Mouse (Mus musculus): ENCODE measurements around the gene 1700018F24Rik. TPM values are rescaled to one million over a fixed set of nuclear protein-coding genes. Genes with fewer than 3 reads are reported as not detected.
"Not testable (repeated sequence)": the region's sequence is repeated elsewhere in the genome, so short reads cannot be mapped to it uniquely, and the experiment has no call there.

1700018F24Rik gene
- polyA plus RNA-seq, 1 experiment from 2014 or later, result not detected

- not testable (repeated sequence) for H3K9me3 ChIP-seq (ENCODE audit: control insufficient read depth, low read length); H3K36me3 ChIP-seq (ENCODE audit: control insufficient read depth, insufficient read depth, low read length); H3K27ac ChIP-seq (ENCODE audit: low read depth); H3K4me1 ChIP-seq (replicated peaks; ENCODE audit: control insufficient read depth, insufficient read depth, low read length); H3K27me3 ChIP-seq (replicated peaks; ENCODE audit: control insufficient read depth, insufficient read depth, low read length); H3K9ac ChIP-seq (ENCODE audit: low read length); DNase-seq (ENCODE audit: low spot score); H3K4me3 ChIP-seq (ENCODE audit: low read depth, low read length); H3K4me2 ChIP-seq (ENCODE audit: low read length); ATAC-seq (replicated peaks; ENCODE audit: low FRiP score, low TSS enrichment, low read depth)
- WGBS, result 49% methylated on average over 1 of the region's 1 CpGs
Measured at GRCm38 (mm10) chr5:145020712-145021111, 22.1 kb upstream of the 1700018F24Rik start.

DNA sequence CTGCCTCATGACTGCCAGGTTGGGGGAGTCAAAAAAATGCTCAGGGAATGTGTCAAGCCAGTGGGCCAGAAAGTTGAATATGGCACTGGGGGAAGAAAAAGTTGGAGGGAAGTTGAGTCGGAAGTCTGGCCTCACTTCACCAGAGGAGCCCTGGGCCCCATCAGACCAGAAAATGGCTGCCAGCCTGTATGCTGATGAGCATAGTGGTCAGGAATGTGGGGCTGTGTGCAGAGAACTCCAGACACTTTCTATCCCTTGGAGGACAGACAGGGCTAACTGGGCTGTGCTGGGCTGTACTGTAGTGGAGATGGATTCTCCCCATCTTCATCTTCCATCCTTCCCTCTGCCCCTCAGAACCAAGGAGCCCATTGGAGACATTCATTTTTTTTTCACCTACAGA, 12.3 kb upstream of the 1700018F24Rik start:
- not testable (repeated sequence) for H3K27me3 ChIP-seq (replicated peaks; ENCODE audit: control insufficient read depth, insufficient read depth, low read length); H3K27ac ChIP-seq (ENCODE audit: low read depth); H3K4me3 ChIP-seq (ENCODE audit: low read depth, low read length); H3K9ac ChIP-seq (ENCODE audit: low read length); H3K4me2 ChIP-seq (ENCODE audit: low read length); H3K9me3 ChIP-seq (ENCODE audit: control insufficient read depth, low read length); H3K36me3 ChIP-seq (ENCODE audit: control insufficient read depth, insufficient read depth, low read length); H3K4me1 ChIP-seq (replicated peaks; ENCODE audit: control insufficient read depth, insufficient read depth, low read length); ATAC-seq (replicated peaks; ENCODE audit: low FRiP score, low TSS enrichment, low read depth); DNase-seq (ENCODE audit: low spot score)
- WGBS, result 76% methylated on average over 1 of the region's 1 CpGs

- ATAC-seq (replicated peaks; ENCODE audit: low FRiP score, low TSS enrichment, low read depth); H3K36me3 ChIP-seq (ENCODE audit: control insufficient read depth, insufficient read depth, low read length); H3K27me3 ChIP-seq (replicated peaks; ENCODE audit: control insufficient read depth, insufficient read depth, low read length); H3K27ac ChIP-seq (ENCODE audit: low read depth); DNase-seq (ENCODE audit: low spot score); H3K4me2 ChIP-seq (ENCODE audit: low read length); H3K4me1 ChIP-seq (replicated peaks; ENCODE audit: control insufficient read depth, insufficient read depth, low read length); H3K4me3 ChIP-seq (ENCODE audit: low read depth, low read length); H3K9ac ChIP-seq (ENCODE audit: low read length); H3K9me3 ChIP-seq (ENCODE audit: control insufficient read depth, low read length): not testable (repeated sequence)
- WGBS, result 55% methylated on average over 4 of the region's 5 CpGs
Measured at GRCm38 (mm10) chr5:145032391-145032790, 10.4 kb upstream of the 1700018F24Rik start, which contains the start of gene Gm4871. Gm4871 (minus strand) TSS chr5:145032754.

GRCm38 (mm10) chr5:145041628-145042027, 1.2 kb upstream of the 1700018F24Rik start:
- Histone ChIP-seq H3K36me3 (ENCODE audit: control insufficient read depth, insufficient read depth, low read length) (no peaks in the 10 kb centered on the region), H3K9me3 (ENCODE audit: control insufficient read depth, low read length) (no peaks in the 10 kb centered on the region), H3K9ac (ENCODE audit: low read length) (no peak overlapping the region), H3K27me3 (replicated peaks; ENCODE audit: control insufficient read depth, insufficient read depth, low read length) (no peaks in the 10 kb centered on the region), H3K4me2 (ENCODE audit: low read length) (no peak overlapping the region), H3K27ac (ENCODE audit: low read depth) (no peak overlapping the region), H3K4me3 (ENCODE audit: low read depth, low read length) (no peak overlapping the region), H3K4me1 (replicated peaks; ENCODE audit: control insufficient read depth, insufficient read depth, low read length) (no peaks in the 10 kb centered on the region)
- WGBS, result 50% methylated on average over 4 of the region's 4 CpGs
- ATAC-seq (replicated peaks; ENCODE audit: low FRiP score, low TSS enrichment, low read depth) (no peak), DNase-seq (ENCODE audit: low spot score) (peak; percentile 68)

DNA sequence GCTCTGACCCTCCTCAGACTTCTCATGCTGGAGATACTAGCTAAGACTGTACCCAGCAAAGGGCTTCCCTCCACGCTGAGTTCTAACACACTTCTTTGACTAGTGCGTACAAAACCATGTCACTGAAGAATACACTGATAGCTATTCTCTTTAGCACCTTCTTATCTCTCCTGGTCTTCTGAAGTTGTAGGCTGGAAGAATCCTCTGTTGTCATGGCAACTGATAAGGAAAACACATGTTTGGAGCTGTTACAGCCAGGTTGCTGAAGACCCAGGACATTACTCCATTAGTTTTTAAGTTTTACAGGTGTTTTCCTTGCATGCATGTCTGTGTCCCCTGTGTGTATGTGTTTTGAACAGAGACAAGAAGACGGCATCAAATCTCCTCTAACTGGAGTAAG, 11.4 kb downstream of the 1700018F24Rik start:
- not testable (repeated sequence) for H3K4me2 ChIP-seq (ENCODE audit: low read length); H3K27me3 ChIP-seq (replicated peaks; ENCODE audit: control insufficient read depth, insufficient read depth, low read length); H3K27ac ChIP-seq (ENCODE audit: low read depth); H3K4me1 ChIP-seq (replicated peaks; ENCODE audit: control insufficient read depth, insufficient read depth, low read length); H3K9ac ChIP-seq (ENCODE audit: low read length); H3K9me3 ChIP-seq (ENCODE audit: control insufficient read depth, low read length); DNase-seq (ENCODE audit: low spot score); H3K4me3 ChIP-seq (ENCODE audit: low read depth, low read length); ATAC-seq (replicated peaks; ENCODE audit: low FRiP score, low TSS enrichment, low read depth); H3K36me3 ChIP-seq (ENCODE audit: control insufficient read depth, insufficient read depth, low read length)
- 53% methylated on average over 3 of the region's 3 CpGs for WGBS

DNA sequence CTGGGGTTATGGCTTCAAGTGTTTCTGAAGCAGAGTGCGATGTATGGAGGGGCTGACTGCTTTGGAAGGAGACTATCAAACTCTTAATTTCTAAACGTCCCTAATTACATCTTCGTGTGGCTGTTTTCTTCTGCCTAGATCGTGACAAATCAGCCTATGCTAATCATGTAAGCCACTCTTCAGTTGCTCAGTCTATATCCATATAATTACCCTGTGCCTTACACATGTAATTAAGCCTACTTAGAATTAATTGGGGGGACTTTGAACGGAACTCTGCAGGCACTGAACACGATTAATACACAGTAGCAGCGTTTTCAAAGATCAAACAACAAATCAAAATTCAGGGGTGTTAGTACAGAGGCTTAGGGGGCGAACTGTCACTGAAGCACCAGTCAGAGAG, 15.1 kb downstream of the 1700018F24Rik start:
- no peak for ATAC-seq (replicated peaks; ENCODE audit: low FRiP score, low TSS enrichment, low read depth)
- Histone ChIP-seq H3K4me3 (ENCODE audit: low read depth, low read length) (no peak overlapping the region), H3K4me1 (replicated peaks; ENCODE audit: control insufficient read depth, insufficient read depth, low read length) (no peaks in the 10 kb centered on the region), H3K27ac (ENCODE audit: low read depth) (no peak overlapping the region), H3K36me3 (ENCODE audit: control insufficient read depth, insufficient read depth, low read length) (no peaks in the 10 kb centered on the region), H3K27me3 (replicated peaks; ENCODE audit: control insufficient read depth, insufficient read depth, low read length) (no peaks in the 10 kb centered on the region), H3K9ac (ENCODE audit: low read length) (no peak overlapping the region), H3K9me3 (ENCODE audit: control insufficient read depth, low read length) (no peaks in the 10 kb centered on the region), H3K4me2 (ENCODE audit: low read length) (no peak overlapping the region)
- no peak for DNase-seq (ENCODE audit: low spot score)
- WGBS, result 80% methylated on average over 8 of the region's 8 CpGs

GRCm38 (mm10) chr5:145058722-145059121, 15.9 kb downstream of the 1700018F24Rik start:
- Histone ChIP-seq H3K4me1 (replicated peaks; ENCODE audit: control insufficient read depth, insufficient read depth, low read length) (no peaks in the 10 kb centered on the region), H3K36me3 (ENCODE audit: control insufficient read depth, insufficient read depth, low read length) (no peaks in the 10 kb centered on the region), H3K9me3 (ENCODE audit: control insufficient read depth, low read length) (no peaks in the 10 kb centered on the region), H3K9ac (ENCODE audit: low read length) (no peak overlapping the region), H3K4me2 (ENCODE audit: low read length) (no peak overlapping the region), H3K27ac (ENCODE audit: low read depth) (no peak overlapping the region), H3K4me3 (ENCODE audit: low read depth, low read length) (no peak overlapping the region), H3K27me3 (replicated peaks; ENCODE audit: control insufficient read depth, insufficient read depth, low read length) (no peaks in the 10 kb centered on the region)
- ATAC-seq (replicated peaks; ENCODE audit: low FRiP score, low TSS enrichment, low read depth), result no peak
- 86% methylated on average over 7 of the region's 7 CpGs for WGBS
- DNase-seq (ENCODE audit: low spot score), result no peak

- H3K4me3 ChIP-seq (ENCODE audit: low read depth, low read length), result no peak overlapping the region
- no peak overlapping the region for H3K4me2 ChIP-seq (ENCODE audit: low read length)
- WGBS, result 75% methylated on average over 2 of the region's 2 CpGs
- DNase-seq (ENCODE audit: low spot score), result no peak
- no peaks in the 10 kb centered on the region for H3K27me3 ChIP-seq (replicated peaks; ENCODE audit: control insufficient read depth, insufficient read depth, low read length)
- H3K36me3 ChIP-seq (ENCODE audit: control insufficient read depth, insufficient read depth, low read length), result no peaks in the 10 kb centered on the region
- no peaks in the 10 kb centered on the region for H3K9me3 ChIP-seq (ENCODE audit: control insufficient read depth, low read length)
- no peak overlapping the region for H3K27ac ChIP-seq (ENCODE audit: low read depth)
- H3K4me1 ChIP-seq (replicated peaks; ENCODE audit: control insufficient read depth, insufficient read depth, low read length), result no peaks in the 10 kb centered on the region
- ATAC-seq (replicated peaks; ENCODE audit: low FRiP score, low TSS enrichment, low read depth), result no peak
- H3K9ac ChIP-seq (ENCODE audit: low read length), result no peak overlapping the region
Measured at GRCm38 (mm10) chr5:145059524-145059923, 16.7 kb downstream of the 1700018F24Rik start.

DNA sequence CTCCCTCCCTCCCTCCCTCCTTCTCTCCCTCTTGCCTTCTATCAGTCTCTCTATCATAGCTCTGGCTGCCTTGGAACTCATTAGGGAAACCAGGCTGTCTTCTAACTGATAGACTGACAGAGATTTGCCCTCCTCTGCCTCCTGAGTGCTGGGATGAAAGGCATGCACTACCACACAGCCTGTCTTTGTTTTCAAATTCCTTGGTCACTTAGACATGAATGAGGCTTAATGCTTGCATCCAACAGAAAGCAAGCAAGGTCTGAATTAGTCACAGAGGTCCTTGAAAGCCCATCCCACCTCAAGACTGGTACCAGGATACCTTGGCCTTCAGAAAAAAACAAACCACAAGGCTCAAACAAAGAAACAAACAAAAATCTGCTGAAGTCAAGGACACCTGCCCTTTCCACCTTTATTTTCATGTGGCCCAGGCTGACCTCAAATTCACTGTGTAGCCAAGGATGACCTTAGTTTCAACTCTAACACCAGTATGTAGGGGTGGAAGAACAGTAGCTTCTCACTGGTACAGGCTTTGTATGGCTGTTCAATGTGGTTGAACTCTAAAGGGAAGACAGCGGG, 22.1 kb downstream of the 1700018F24Rik start:
- ATAC-seq (replicated peaks; ENCODE audit: low FRiP score, low TSS enrichment, low read depth) (no peak), DNase-seq (ENCODE audit: low spot score) (no peak)
- Histone ChIP-seq H3K27me3 (replicated peaks; ENCODE audit: control insufficient read depth, insufficient read depth, low read length) (no peaks in the 10 kb centered on the region), H3K9ac (ENCODE audit: low read length) (no peak overlapping the region), H3K4me2 (ENCODE audit: low read length) (no peak overlapping the region), H3K9me3 (ENCODE audit: control insufficient read depth, low read length) (no peaks in the 10 kb centered on the region), H3K36me3 (ENCODE audit: control insufficient read depth, insufficient read depth, low read length) (no peaks in the 10 kb centered on the region), H3K27ac (ENCODE audit: low read depth) (no peak overlapping the region), H3K4me1 (replicated peaks; ENCODE audit: control insufficient read depth, insufficient read depth, low read length) (no peaks in the 10 kb centered on the region), H3K4me3 (ENCODE audit: low read depth, low read length) (no peak overlapping the region)
- 85% methylated on average over 1 of the region's 1 CpGs for WGBS
